Mouse (Mus musculus) liver, embryonic 12.5 days (tissue): ENCODE results near the gene Fcrl5. TPM values are rescaled to one million over a fixed set of nuclear protein-coding genes. Genes with fewer than 3 reads are reported as not detected.

ENCODE experiments used
- ATAC-seq: fragments of 200-750 bp; cut with Nextera tagmentation; 2 replicates; pipeline ENCODE4 v1.8.0; 2017; ENCODE audit warnings: moderate number of reproducible peaks, mild to moderate bottlenecking, moderate library complexity
- H3K27ac ChIP-seq: fragments of 300-500 bp; sonication (generic); 2 replicates; pipeline ENCODE4 v1.5.1; 2016; ENCODE audit warnings: mild to moderate bottlenecking
- H3K27me3 ChIP-seq: fragments of 300-500 bp; sonication (generic); replicated peaks from 2 replicates; pipeline ENCODE4 v1.6.1; 2016; ENCODE audit warnings: mild to moderate bottlenecking, moderate library complexity
- H3K36me3 ChIP-seq: fragments of 300-500 bp; sonication (generic); 2 replicates; pipeline ENCODE4 v1.6.1; 2016; ENCODE audit warnings: mild to moderate bottlenecking, moderate library complexity
- H3K4me1 ChIP-seq: fragments of 300-500 bp; sonication (generic); 2 replicates; pipeline ENCODE4 v1.6.1; 2016
- H3K4me2 ChIP-seq: fragments of 300-500 bp; sonication (generic); 2 replicates; pipeline ENCODE4 v1.6.1; 2016; ENCODE audit warnings: mild to moderate bottlenecking, moderate library complexity
- H3K4me3 ChIP-seq: fragments of 300-500 bp; sonication (generic); 2 replicates; pipeline ENCODE4 v1.5.1; 2016; ENCODE audit warnings: mild to moderate bottlenecking, moderate library complexity
- H3K9ac ChIP-seq: fragments of 300-500 bp; sonication (generic); 2 replicates; pipeline ENCODE4 v1.6.1; 2016; ENCODE audit warnings: mild to moderate bottlenecking, moderate library complexity
- H3K9me3 ChIP-seq: fragments of 300-500 bp; sonication (generic); replicated peaks from 2 replicates; pipeline ENCODE4 v1.6.1; 2016; ENCODE audit warnings: mild to moderate bottlenecking, moderate library complexity
- WGBS: fragments of 180-500 bp; shearing (Covaris S2); methylation state at CpG from one replicate; pipeline ENCODE4 v1.1.7; 2016; ENCODE audit not compliant: insufficient replicate concordance; 5-methylcytosine and 5-hydroxymethylcytosine counted together
- polyA plus RNA-seq: library from polyadenylated mRNA; unstranded; fragments of >200 nt; fragmentation: Nextera tagmentation; extraction: Ambion mirVana; gene quantifications from 2 replicates; pipeline ENCODE4 v1.2.1, GENCODE M21; 2016

The Fcrl5 gene
- not detected in 2 replicates for polyA plus RNA-seq

- 70% methylated on average over 5 of the region's 5 CpGs for WGBS
- no peak for ATAC-seq
- no peak within 1 kb of the TSS for H3K4me3 ChIP-seq
- H3K9ac ChIP-seq, result no peak within 1 kb of the TSS
- no peaks in the 10 kb centered on the region for H3K9me3 ChIP-seq
- H3K27me3 ChIP-seq, result no peaks in the 10 kb centered on the region
- no peak within 1 kb of the TSS for H3K4me2 ChIP-seq
- H3K4me1 ChIP-seq, result no peaks in the 10 kb centered on the region
- H3K27ac ChIP-seq, result no peak within 1 kb of the TSS
- no peaks in the 10 kb centered on the region for H3K36me3 ChIP-seq
These were observed at the start of gene Fcrl5 for GRCm38 (mm10) chr3:87435479-87435878. Gene Fcrl5, plus strand, starts transcription at chr3:87435773.

- WGBS, result 40% methylated on average over 1 of the region's 1 CpGs
- no peak for ATAC-seq
- no peak overlapping the region for H3K4me3 ChIP-seq
- H3K36me3 ChIP-seq, result no peaks in the 10 kb centered on the region
- H3K27me3 ChIP-seq, result no peaks in the 10 kb centered on the region
- no peak overlapping the region for H3K9ac ChIP-seq
- H3K4me2 ChIP-seq, result no peak overlapping the region
- H3K27ac ChIP-seq, result no peak overlapping the region
- H3K4me1 ChIP-seq, result no peaks in the 10 kb centered on the region
- H3K9me3 ChIP-seq, result no peaks in the 10 kb centered on the region
These were observed 44.6 kb upstream of the Fcrl5 start for GRCm38 (mm10) chr3:87390935-87391334.

- Histone ChIP-seq H3K4me3 (no peak overlapping the region), H3K9me3 (no peaks in the 10 kb centered on the region), H3K27ac (no peak overlapping the region), H3K9ac (no peak overlapping the region), H3K27me3 (no peaks in the 10 kb centered on the region), H3K36me3 (no peaks in the 10 kb centered on the region), H3K4me1 (no peaks in the 10 kb centered on the region), H3K4me2 (no peak overlapping the region)
- WGBS, result 50% methylated on average over 4 of the region's 4 CpGs
- no peak for ATAC-seq
These were observed 36.8 kb upstream of the Fcrl5 start for GRCm38 (mm10) chr3:87398809-87399208.

GRCm38 (mm10) chr3:87399906-87400305, 35.7 kb upstream of the Fcrl5 start:
- no peaks in the 10 kb centered on the region for H3K36me3 ChIP-seq
- no peaks in the 10 kb centered on the region for H3K4me1 ChIP-seq
- H3K9ac ChIP-seq, result no peak overlapping the region
- ATAC-seq, result no peak
- no peak overlapping the region for H3K4me2 ChIP-seq
- no peak overlapping the region for H3K27ac ChIP-seq
- 64% methylated on average over 4 of the region's 4 CpGs for WGBS
- H3K4me3 ChIP-seq, result no peak overlapping the region
- H3K27me3 ChIP-seq, result no peaks in the 10 kb centered on the region
- no peaks in the 10 kb centered on the region for H3K9me3 ChIP-seq

GRCm38 (mm10) chr3:87401321-87401720, 34.3 kb upstream of the Fcrl5 start:
- no peaks in the 10 kb centered on the region for H3K27me3 ChIP-seq
- no peak overlapping the region for H3K9ac ChIP-seq
- H3K9me3 ChIP-seq, result no peaks in the 10 kb centered on the region
- H3K4me2 ChIP-seq, result no peak overlapping the region
- 20% methylated on average over 5 of the region's 5 CpGs for WGBS
- no peak for ATAC-seq
- H3K4me1 ChIP-seq, result no peaks in the 10 kb centered on the region
- H3K36me3 ChIP-seq, result no peaks in the 10 kb centered on the region
- no peak overlapping the region for H3K27ac ChIP-seq
- no peak overlapping the region for H3K4me3 ChIP-seq

- Histone ChIP-seq H3K27me3 (no peaks in the 10 kb centered on the region), H3K9me3 (no peaks in the 10 kb centered on the region), H3K36me3 (no peaks in the 10 kb centered on the region), H3K4me3 (no peak overlapping the region), H3K9ac (no peak overlapping the region), H3K4me1 (no peaks in the 10 kb centered on the region), H3K27ac (no peak overlapping the region), H3K4me2 (no peak overlapping the region)
- WGBS, result 10% methylated on average over 4 of the region's 4 CpGs
- peak; percentile 55; the same call in 1 of the 2 replicates for ATAC-seq
These were observed 27.4 kb upstream of the Fcrl5 start for GRCm38 (mm10) chr3:87408171-87408570.

GRCm38 (mm10) chr3:87409196-87409935, 26.2 kb upstream of the Fcrl5 start:
- no peaks in the 10 kb centered on the region for H3K36me3 ChIP-seq
- WGBS, result 76% methylated on average over 4 of the region's 4 CpGs
- ATAC-seq, result no peak
- no peak overlapping the region for H3K27ac ChIP-seq
- no peaks in the 10 kb centered on the region for H3K9me3 ChIP-seq
- no peaks in the 10 kb centered on the region for H3K27me3 ChIP-seq
- H3K4me3 ChIP-seq, result no peak overlapping the region
- no peaks in the 10 kb centered on the region for H3K4me1 ChIP-seq
- no peak overlapping the region for H3K9ac ChIP-seq
- H3K4me2 ChIP-seq, result no peak overlapping the region

- H3K4me3 ChIP-seq, result no peak overlapping the region
- H3K27ac ChIP-seq, result no peak overlapping the region
- no peak for ATAC-seq
- 75% methylated on average over 6 of the region's 6 CpGs for WGBS
- no peak overlapping the region for H3K9ac ChIP-seq
- H3K27me3 ChIP-seq, result no peaks in the 10 kb centered on the region
- no peaks in the 10 kb centered on the region for H3K4me1 ChIP-seq
- no peaks in the 10 kb centered on the region for H3K36me3 ChIP-seq
- no peaks in the 10 kb centered on the region for H3K9me3 ChIP-seq
- no peak overlapping the region for H3K4me2 ChIP-seq
These were observed 25.0 kb upstream of the Fcrl5 start for GRCm38 (mm10) chr3:87410605-87411004.

GRCm38 (mm10) chr3:87411150-87411549, 24.4 kb upstream of the Fcrl5 start:
- Histone ChIP-seq H3K4me2 (no peak overlapping the region), H3K27ac (no peak overlapping the region), H3K4me1 (no peaks in the 10 kb centered on the region), H3K36me3 (no peaks in the 10 kb centered on the region), H3K9me3 (no peaks in the 10 kb centered on the region), H3K27me3 (no peaks in the 10 kb centered on the region), H3K4me3 (no peak overlapping the region), H3K9ac (no peak overlapping the region)
- 15% methylated on average over 12 of the region's 12 CpGs for WGBS
- ATAC-seq, result peak; percentile 44; the same call in 1 of the 2 replicates

GRCm38 (mm10) chr3:87420645-87421044, 14.9 kb upstream of the Fcrl5 start:
- Histone ChIP-seq H3K9me3 (no peaks in the 10 kb centered on the region), H3K4me2 (no peak overlapping the region), H3K27me3 (no peaks in the 10 kb centered on the region), H3K27ac (no peak overlapping the region), H3K36me3 (no peaks in the 10 kb centered on the region), H3K4me3 (no peak overlapping the region), H3K4me1 (no peaks in the 10 kb centered on the region), H3K9ac (no peak overlapping the region)
- no peak for ATAC-seq
- 31% methylated on average over 1 of the region's 1 CpGs for WGBS

GRCm38 (mm10) chr3:87422386-87422910, 13.1 kb upstream of the Fcrl5 start:
- no peak overlapping the region for H3K9ac ChIP-seq
- WGBS, result 71% methylated on average over 4 of the region's 4 CpGs
- H3K9me3 ChIP-seq, result no peaks in the 10 kb centered on the region
- H3K27ac ChIP-seq, result no peak overlapping the region
- H3K27me3 ChIP-seq, result no peaks in the 10 kb centered on the region
- H3K36me3 ChIP-seq, result no peaks in the 10 kb centered on the region
- H3K4me3 ChIP-seq, result no peak overlapping the region
- ATAC-seq, result no peak
- no peaks in the 10 kb centered on the region for H3K4me1 ChIP-seq
- H3K4me2 ChIP-seq, result no peak overlapping the region

- H3K9ac ChIP-seq, result no peak overlapping the region
- ATAC-seq, result no peak
- no peaks in the 10 kb centered on the region for H3K9me3 ChIP-seq
- no peak overlapping the region for H3K27ac ChIP-seq
- no peaks in the 10 kb centered on the region for H3K27me3 ChIP-seq
- WGBS, result 64% methylated on average over 1 of the region's 1 CpGs
- H3K36me3 ChIP-seq, result no peaks in the 10 kb centered on the region
- H3K4me2 ChIP-seq, result no peak overlapping the region
- no peaks in the 10 kb centered on the region for H3K4me1 ChIP-seq
- no peak overlapping the region for H3K4me3 ChIP-seq
These were observed 5.0 kb downstream of the Fcrl5 start for GRCm38 (mm10) chr3:87440586-87440985.
